Mouse (Mus musculus): ENCODE measurements around the gene Gm13285. TPM values are rescaled to one million over a fixed set of nuclear protein-coding genes. Genes with fewer than 3 reads are reported as not detected.
"Not testable (repeated sequence)": the region's sequence is repeated elsewhere in the genome, so short reads cannot be mapped to it uniquely, and the experiment has no call there.

Gm13285 gene
- polyA plus RNA-seq (2015; fragmentation: Nextera tagmentation; extraction: Ambion mirVana): 0.64 and 1.4 TPM in 2 replicates

DNA sequence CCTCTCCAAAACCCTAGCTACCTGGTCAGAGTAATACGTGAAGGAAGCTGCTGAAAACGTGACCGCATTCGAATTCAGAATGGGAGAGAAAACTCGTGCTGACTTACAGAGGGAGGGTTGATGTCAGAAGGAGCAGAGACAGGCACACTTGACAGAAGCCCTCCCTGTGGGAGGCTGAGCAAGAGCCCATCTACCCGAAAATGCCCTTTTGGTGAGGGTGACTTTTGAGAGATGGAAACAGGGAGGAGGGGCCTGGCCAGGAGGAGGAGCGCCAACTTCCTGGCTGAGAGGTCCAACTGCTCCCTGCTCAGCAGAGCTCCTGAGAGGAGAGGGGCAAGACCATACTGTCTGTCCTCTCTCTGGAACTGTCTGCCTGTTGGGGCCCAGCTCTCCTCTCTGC, at the start of gene Gm13285:
Gm13285 (plus strand) TSS at position 301 of the 400 bp plus-strand sequence.
- not testable (repeated sequence) for DNase-seq (ENCODE audit: low spot score)

DNA sequence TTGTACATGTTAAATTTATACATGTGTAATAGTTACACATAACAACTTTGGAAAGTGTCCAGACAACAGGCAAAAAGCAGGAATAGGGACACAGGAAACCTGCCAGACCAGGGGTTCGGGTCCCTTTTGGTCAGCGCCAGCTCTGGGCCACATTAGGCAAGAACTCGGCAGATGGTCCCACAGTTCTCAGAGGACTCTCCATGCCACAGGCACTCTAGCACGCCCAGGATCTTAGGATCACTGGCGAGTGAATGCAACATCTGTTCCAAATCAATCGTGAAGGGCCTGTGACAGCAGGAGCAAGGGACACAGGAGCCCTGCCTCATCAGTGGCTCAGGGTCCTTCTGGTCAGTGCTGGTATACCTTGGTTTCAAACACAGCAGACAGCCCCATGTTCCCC, 49.5 kb upstream of the Gm13285 start:
- no peak for DNase-seq (ENCODE audit: low spot score)

- not testable (repeated sequence) for DNase-seq (ENCODE audit: low spot score)
These were observed 44.6 kb upstream of the Gm13285 start, which contains the start of gene Gm13271 for GRCm38 (mm10) chr4:88754818-88755340. Gene Gm13271 (plus strand): TSS chr4:88754868.

GRCm38 (mm10) chr4:88756581-88757513, 42.6 kb upstream of the Gm13285 start:
- DNase-seq (ENCODE audit: low spot score): peak; percentile 35

GRCm38 (mm10) chr4:88757628-88758031, 41.8 kb upstream of the Gm13285 start:
- peak; percentile 83 for DNase-seq (ENCODE audit: low spot score)

DNA sequence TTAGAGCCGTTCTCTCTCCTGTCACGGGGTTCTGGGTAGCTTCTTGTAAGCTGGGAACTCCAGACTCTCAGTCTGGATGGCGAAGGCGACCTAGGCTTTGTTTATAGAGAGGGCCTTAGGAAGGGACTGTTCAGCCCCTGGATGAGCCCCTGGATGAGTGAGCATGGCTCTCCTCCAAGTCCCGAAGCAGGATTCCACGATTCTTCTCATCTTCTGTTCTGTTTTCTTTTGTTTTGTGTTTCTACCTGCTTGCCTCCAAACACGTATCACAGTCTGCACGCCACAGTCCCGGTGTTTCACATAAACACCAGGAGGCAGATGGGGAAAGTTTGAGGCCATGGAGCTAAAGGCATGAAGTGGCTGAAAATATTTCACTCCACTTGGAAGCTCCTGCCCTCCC, 40.7 kb upstream of the Gm13285 start:
- not testable (repeated sequence) for DNase-seq (ENCODE audit: low spot score)

DNA sequence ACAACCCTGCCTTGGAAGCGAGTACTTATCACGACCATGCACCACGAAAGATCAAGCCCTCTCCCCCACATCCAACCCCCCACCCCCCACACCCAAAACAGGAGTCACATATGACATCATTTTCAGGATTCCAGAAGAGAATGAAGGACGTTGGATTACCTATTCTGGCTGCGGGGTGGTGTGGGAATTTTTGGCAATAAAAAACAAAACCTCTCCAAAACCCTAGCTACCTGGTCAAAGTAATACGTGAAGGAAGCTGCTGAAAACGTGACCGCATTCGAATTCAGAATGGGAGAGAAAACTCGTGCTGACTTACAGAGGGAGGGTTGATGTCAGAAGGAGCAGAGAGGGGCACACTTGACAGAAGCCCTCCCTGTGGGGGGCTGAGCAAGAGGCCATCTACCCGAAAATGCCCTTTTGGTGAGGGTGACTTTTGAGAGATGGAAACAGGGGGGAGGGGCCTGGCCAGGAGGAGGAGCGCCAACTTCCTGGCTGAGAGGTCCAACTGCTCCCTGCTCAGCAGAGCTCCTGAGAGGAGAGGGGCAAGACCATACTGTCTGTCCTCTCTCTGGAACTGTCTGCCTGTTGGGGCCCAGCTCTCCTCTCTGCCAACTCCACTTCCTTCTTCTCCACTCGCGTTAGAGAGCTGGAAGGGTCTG, 39.7 kb upstream of the Gm13285 start, which contains the start of gene Gm13283:
Gm13283 (plus strand) TSS at position 510 of the 659 bp plus-strand sequence.
- not testable (repeated sequence) for DNase-seq (ENCODE audit: low spot score)

- peak; percentile 30 for DNase-seq (ENCODE audit: low spot score)
These were observed 39.0 kb upstream of the Gm13285 start for GRCm38 (mm10) chr4:88760431-88760830.

DNA sequence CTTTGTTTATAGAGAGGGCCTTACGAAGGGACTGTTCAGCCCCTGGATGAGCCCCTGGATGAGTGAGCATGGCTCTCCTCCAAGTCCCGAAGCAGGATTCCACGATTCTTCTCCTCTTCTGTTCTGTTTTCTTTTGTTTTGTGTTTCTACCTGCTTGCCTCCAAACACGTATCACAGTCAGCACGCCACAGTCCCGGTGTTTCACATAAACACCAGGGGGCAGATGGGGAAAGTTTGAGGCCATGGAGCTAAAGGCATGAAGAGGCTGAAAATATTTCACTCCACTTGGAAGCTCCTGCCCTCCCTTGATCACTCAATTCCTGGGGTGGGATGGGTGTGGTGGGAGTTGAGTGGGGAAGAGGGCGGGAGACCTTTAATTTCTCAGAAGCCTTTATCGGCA, 37.7 kb upstream of the Gm13285 start:
- DNase-seq (ENCODE audit: low spot score): not testable (repeated sequence)

DNA sequence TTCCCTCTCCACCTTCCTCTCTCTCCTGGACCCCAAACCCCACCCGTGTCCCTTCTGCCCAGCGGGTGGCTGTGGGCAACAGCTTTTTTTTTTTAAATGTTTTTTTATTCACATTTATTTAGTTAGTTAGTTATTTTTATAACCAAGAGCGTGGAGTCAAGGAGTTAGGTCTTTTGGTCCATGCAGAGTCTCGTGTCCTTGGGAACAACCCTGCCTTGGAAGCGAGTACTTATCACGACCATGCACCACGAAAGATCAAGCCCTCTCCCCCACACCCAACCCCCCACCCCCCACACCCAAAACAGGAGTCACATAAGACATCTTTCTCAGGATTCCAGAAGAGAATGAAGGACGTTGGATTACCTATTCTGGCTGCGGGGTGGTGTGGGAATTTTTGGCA, 37.1 kb upstream of the Gm13285 start:
- DNase-seq (ENCODE audit: low spot score): not testable (repeated sequence)

GRCm38 (mm10) chr4:88763384-88764018, 36.0 kb upstream of the Gm13285 start:
- peak; percentile 52 for DNase-seq (ENCODE audit: low spot score)

GRCm38 (mm10) chr4:88773534-88773933, 25.9 kb upstream of the Gm13285 start, which contains the start of gene Gm13290:
Gene Gm13290 (plus strand): TSS chr4:88773834.
- not testable (repeated sequence) for DNase-seq (ENCODE audit: low spot score)

DNA sequence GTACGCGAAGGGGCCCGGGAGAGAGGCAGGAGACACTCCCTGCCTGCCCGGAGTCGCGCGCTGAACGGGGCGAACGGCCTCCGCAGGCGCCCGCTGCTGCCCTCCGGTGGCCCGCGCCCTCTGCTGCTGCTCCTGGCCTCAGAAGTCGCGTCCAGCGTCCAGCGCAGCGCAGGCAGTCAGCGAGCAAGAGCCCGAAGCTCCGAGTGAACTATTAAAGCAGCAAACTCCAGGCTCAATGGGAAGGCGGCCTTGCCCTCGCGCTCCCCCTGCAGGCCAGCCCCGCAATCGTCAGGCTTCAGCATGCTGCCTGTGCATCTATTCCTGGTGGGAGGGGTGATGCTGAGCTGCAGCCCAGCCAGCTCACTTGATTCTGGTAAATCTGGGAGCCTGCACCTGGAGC, 22.8 kb upstream of the Gm13285 start, which contains the start of gene Gm13289:
Gm13289 (plus strand) TSS at position 301 of the 400 bp plus-strand sequence.
- not testable (repeated sequence) for DNase-seq (ENCODE audit: low spot score)

DNA sequence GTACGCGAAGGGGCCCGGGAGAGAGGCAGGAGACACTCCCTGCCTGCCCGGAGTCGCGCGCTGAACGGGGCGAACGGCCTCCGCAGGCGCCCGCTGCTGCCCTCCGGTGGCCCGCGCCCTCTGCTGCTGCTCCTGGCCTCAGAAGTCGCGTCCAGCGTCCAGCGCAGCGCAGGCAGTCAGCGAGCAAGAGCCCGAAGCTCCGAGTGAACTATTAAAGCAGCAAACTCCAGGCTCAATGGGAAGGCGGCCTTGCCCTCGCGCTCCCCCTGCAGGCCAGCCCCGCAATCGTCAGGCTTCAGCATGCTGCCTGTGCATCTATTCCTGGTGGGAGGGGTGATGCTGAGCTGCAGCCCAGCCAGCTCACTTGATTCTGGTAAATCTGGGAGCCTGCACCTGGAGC, 19.9 kb upstream of the Gm13285 start, which contains the start of gene Gm13272:
Gm13272 (plus strand) TSS at position 301 of the 400 bp plus-strand sequence.
- not testable (repeated sequence) for DNase-seq (ENCODE audit: low spot score)

- DNase-seq (ENCODE audit: low spot score): not testable (repeated sequence)
These were observed 19.1 kb upstream of the Gm13285 start for GRCm38 (mm10) chr4:88780320-88780719.

- not testable (repeated sequence) for DNase-seq (ENCODE audit: low spot score)
These were observed 17.6 kb upstream of the Gm13285 start, which contains the start of gene Ifnz for GRCm38 (mm10) chr4:88781831-88782230. Gene Ifnz (plus strand): TSS chr4:88782131.

GRCm38 (mm10) chr4:88782335-88782734, 17.1 kb upstream of the Gm13285 start:
- not testable (repeated sequence) for DNase-seq (ENCODE audit: low spot score)

- DNase-seq (ENCODE audit: low spot score): not testable (repeated sequence)
These were observed 14.1 kb upstream of the Gm13285 start, which contains the start of gene Gm13276 for GRCm38 (mm10) chr4:88785409-88785808. Gene Gm13276 (plus strand): TSS chr4:88785709.

- DNase-seq (ENCODE audit: low spot score): not testable (repeated sequence)
These were observed 11.1 kb upstream of the Gm13285 start, which contains the start of gene Gm13277 for GRCm38 (mm10) chr4:88788402-88788801. Gene Gm13277 (plus strand): TSS chr4:88788632.

DNA sequence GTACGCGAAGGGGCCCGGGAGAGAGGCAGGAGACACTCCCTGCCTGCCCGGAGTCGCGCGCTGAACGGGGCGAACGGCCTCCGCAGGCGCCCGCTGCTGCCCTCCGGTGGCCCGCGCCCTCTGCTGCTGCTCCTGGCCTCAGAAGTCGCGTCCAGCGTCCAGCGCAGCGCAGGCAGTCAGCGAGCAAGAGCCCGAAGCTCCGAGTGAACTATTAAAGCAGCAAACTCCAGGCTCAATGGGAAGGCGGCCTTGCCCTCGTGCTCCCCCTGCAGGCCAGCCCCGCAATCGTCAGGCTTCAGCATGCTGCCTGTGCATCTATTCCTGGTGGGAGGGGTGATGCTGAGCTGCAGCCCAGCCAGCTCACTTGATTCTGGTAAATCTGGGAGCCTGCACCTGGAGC, 8.2 kb upstream of the Gm13285 start, which contains the start of gene Gm13278:
Gm13278 (plus strand) TSS at position 301 of the 400 bp plus-strand sequence.
- not testable (repeated sequence) for DNase-seq (ENCODE audit: low spot score)
